Mouse (Mus musculus): ENCODE data around the gene Nicn1.

DNA sequence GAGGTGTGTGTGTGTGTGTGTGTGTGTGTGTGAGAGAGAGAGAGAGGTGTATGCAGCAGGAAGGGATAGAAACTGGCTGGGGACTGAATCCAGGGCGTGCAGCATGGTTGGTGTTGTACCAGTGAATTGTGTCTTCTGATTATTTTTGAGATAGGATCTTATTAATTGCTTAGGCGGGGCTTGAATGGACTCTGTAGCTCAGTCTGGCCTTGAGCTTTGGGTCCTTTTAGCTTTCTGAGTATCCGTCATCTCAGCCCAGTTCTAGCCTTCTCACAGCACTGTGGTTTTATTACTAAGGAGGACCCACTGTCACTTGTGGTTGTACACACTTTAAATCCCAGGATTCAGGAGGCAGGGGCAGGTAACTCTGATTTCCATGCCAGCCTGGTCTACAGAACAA lies 53.1 kb downstream of the Nicn1 start:
- TF ChIP-seq CTCF (IDR thresholded peaks at IDR 0.05; ENCODE audit: low read depth) = no peak
- TF ChIP-seq EP300 (IDR thresholded peaks at IDR 0.05; ENCODE audit: low read depth) = no peak
